Mouse (Mus musculus) embryonic facial prominence, embryonic 12.5 days (tissue): Measurements from ENCODE around the gene Patl2. TPM values are rescaled to one million over a fixed set of nuclear protein-coding genes. Genes with fewer than 3 reads are reported as not detected.

Experiments
- ATAC-seq: fragments of 200-750 bp; cut with Nextera tagmentation; 2 replicates; pipeline ENCODE4 v1.8.0; 2017; ENCODE audit not compliant: insufficient number of reproducible peaks, insufficient read depth, low FRiP score, low TSS enrichment
- H3K27ac ChIP-seq: fragments of 300-500 bp; sonication (generic); 2 replicates; pipeline ENCODE4 v1.5.1; 2016; ENCODE audit warnings: mild to moderate bottlenecking
- H3K27me3 ChIP-seq: fragments of 300-500 bp; sonication (generic); 2 replicates; pipeline ENCODE4 v1.6.1; 2016; ENCODE audit warnings: mild to moderate bottlenecking, moderate library complexity
- H3K36me3 ChIP-seq: fragments of 300-500 bp; sonication (generic); 2 replicates; pipeline ENCODE4 v1.6.1; 2016; ENCODE audit warnings: mild to moderate bottlenecking
- H3K4me1 ChIP-seq: fragments of 300-500 bp; sonication (generic); 2 replicates; pipeline ENCODE4 v1.6.1; 2016
- H3K4me2 ChIP-seq: fragments of 300-500 bp; sonication (generic); replicated peaks from 2 replicates; pipeline ENCODE4 v1.6.1; 2016; ENCODE audit warnings: mild to moderate bottlenecking, moderate library complexity
- H3K4me3 ChIP-seq: fragments of 300-500 bp; sonication (generic); 2 replicates; pipeline ENCODE4 v1.5.1; 2016; ENCODE audit warnings: mild to moderate bottlenecking
- H3K9ac ChIP-seq: fragments of 300-500 bp; sonication (generic); 2 replicates; pipeline ENCODE4 v1.6.1; 2016; ENCODE audit warnings: mild to moderate bottlenecking, moderate library complexity
- H3K9me3 ChIP-seq: fragments of 300-500 bp; sonication (generic); 2 replicates; pipeline ENCODE4 v1.6.1; 2016; ENCODE audit warnings: mild to moderate bottlenecking, moderate library complexity
- WGBS: fragments of 180-500 bp; shearing (Covaris S2); methylation state at CpG from one replicate; pipeline ENCODE4 v1.1.7; 2016; 5-methylcytosine and 5-hydroxymethylcytosine counted together
- polyA plus RNA-seq: library from polyadenylated mRNA; unstranded; fragments of >200 nt; fragmentation: Nextera tagmentation; extraction: Ambion mirVana; gene quantifications from 2 replicates; pipeline ENCODE4 v1.2.1, GENCODE M21; 2016

Patl2 gene
- not detected in 2 replicates for polyA plus RNA-seq

DNA sequence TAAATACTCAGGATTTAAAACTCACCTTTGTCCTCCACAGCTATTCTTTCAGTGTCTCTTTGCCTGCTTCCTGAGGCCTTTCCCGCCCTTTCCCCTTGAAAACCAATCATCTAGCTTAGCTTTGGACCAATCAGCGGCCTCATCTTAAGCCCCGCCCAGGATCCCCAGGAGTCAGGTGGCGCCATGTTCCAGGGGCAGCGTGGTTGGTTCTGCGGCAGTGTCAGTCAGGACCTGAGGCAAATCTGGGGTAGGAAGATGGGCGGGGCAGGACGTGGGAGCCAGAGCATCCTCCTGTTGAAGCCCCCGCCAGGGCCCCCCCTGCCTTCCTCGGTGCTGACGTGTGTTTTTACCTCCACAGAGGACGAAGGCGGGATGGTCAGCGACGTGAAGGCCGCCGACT is at the start of gene Patl2, which contains the start of gene Terb2:
Patl2 (minus strand) TSS at position 84 of the 400 bp plus-strand sequence.
Terb2 (plus strand) TSS at position 167 of the 400 bp plus-strand sequence.
- Histone ChIP-seq H3K4me1 (no peaks in the 10 kb centered on the region), H3K9ac (no peak within 1 kb of the TSS), H3K27me3 (no peaks in the 10 kb centered on the region), H3K9me3 (no peaks in the 10 kb centered on the region), H3K27ac (no peak within 1 kb of the TSS), H3K4me2 (no peak within 1 kb of the TSS), H3K4me3 (no peak within 1 kb of the TSS), H3K36me3 (no peaks in the 10 kb centered on the region)
- 85% methylated on average over 17 of the region's 17 CpGs for WGBS
- no peak for ATAC-seq

DNA sequence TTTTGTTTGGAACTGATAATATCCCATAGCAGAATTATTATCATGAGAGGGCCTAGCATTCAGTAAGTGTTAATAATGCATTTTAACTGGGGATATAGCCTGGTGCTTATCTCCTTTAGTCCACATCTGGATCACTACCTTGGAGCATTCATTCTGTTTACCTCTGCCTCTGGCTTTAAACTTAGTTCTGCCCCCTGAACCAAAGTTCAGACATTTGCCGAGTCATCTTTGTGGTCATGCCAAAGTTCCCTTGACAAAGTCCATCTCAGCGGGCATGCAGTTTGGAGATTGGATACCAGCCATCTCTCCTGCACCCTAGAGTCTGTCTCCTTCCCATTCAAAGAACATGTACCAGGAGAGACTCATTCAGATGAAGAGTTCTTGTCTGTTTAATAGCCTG is 49.4 kb upstream of the Patl2 start:
- H3K27ac ChIP-seq, result no peak overlapping the region
- H3K9me3 ChIP-seq, result no peaks in the 10 kb centered on the region
- 81% methylated on average over 2 of the region's 2 CpGs for WGBS
- no peaks in the 10 kb centered on the region; the same call in 1 of the 2 replicates for H3K4me1 ChIP-seq
- no peaks in the 10 kb centered on the region for H3K36me3 ChIP-seq
- no peaks in the 10 kb centered on the region for H3K27me3 ChIP-seq
- no peak for ATAC-seq
- peak overlapping the region; percentile 47; the same call in 1 of the 2 replicates for H3K4me3 ChIP-seq
- no peak overlapping the region for H3K9ac ChIP-seq
- peak overlapping the region; percentile 90 for H3K4me2 ChIP-seq

GRCm38 (mm10) chr2:122234611-122235288 is 48.8 kb upstream of the Patl2 start, which contains the start of gene Sord:
Sord (plus strand) TSS chr2:122234749.
- Histone ChIP-seq H3K27me3 (no peaks in the 10 kb centered on the region), H3K36me3 (no peaks in the 10 kb centered on the region), H3K9me3 (no peaks in the 10 kb centered on the region), H3K27ac (peak within 1 kb of the TSS; percentile 72), H3K9ac (peak within 1 kb of the TSS; percentile 31), H3K4me3 (peak within 1 kb of the TSS; percentile 47), H3K4me2 (peak within 1 kb of the TSS; percentile 90), H3K4me1 (no peaks in the 10 kb centered on the region; the same call in 1 of the 2 replicates)
- WGBS, result 1% methylated on average over 35 of the region's 35 CpGs
- ATAC-seq, result peak; percentile 92

GRCm38 (mm10) chr2:122233759-122234557 is 48.0 kb upstream of the Patl2 start:
- Histone ChIP-seq H3K4me1 (no peaks in the 10 kb centered on the region; the same call in 1 of the 2 replicates), H3K9me3 (no peaks in the 10 kb centered on the region), H3K27me3 (no peaks in the 10 kb centered on the region), H3K4me2 (peak overlapping the region; percentile 90), H3K4me3 (peak overlapping the region; percentile 47), H3K36me3 (no peaks in the 10 kb centered on the region), H3K27ac (peak overlapping the region; percentile 72), H3K9ac (peak overlapping the region; percentile 31)
- 5% methylated on average over 26 of the region's 26 CpGs for WGBS
- ATAC-seq, result no peak

GRCm38 (mm10) chr2:122233341-122233740 is 47.4 kb upstream of the Patl2 start:
- no peak for ATAC-seq

DNA sequence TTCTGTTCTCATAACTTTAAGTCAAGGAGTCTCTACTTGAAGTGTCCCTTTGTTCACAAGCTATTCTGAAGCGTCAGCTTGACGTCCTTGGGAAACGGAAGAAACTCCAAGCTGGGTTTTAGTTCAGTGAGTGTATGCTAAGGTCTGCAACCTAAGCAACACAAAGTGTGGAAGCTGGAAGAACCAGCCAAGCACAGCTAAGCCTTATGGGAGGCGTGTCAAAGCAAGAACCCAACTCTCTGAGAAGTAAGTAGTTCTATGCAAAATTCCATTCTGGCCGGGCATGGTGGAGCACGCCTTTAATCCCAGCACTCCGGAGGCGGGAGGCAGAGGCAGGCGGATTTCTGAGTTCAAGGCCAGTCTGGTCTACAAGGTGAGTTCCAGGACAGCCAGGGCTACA is 45.6 kb upstream of the Patl2 start:
- Histone ChIP-seq H3K4me1 (no peaks in the 10 kb centered on the region; the same call in 1 of the 2 replicates), H3K36me3 (no peaks in the 10 kb centered on the region), H3K27ac (no peak overlapping the region), H3K9ac (no peak overlapping the region), H3K9me3 (no peaks in the 10 kb centered on the region), H3K27me3 (no peaks in the 10 kb centered on the region), H3K4me2 (no peak overlapping the region), H3K4me3 (no peak overlapping the region)
- WGBS, result 79% methylated on average over 9 of the region's 9 CpGs
- no peak for ATAC-seq

More at GRCm38 (mm10) chr2:122233341-122233740, 47.4 kb upstream of the Patl2 start:
- no peak overlapping the region for H3K27ac ChIP-seq
- peak overlapping the region; percentile 90; the same call in 1 of the 2 replicates for H3K4me2 ChIP-seq
- no peak overlapping the region for H3K9ac ChIP-seq
- no peaks in the 10 kb centered on the region; the same call in 1 of the 2 replicates for H3K4me1 ChIP-seq
- 52% methylated on average over 5 of the region's 5 CpGs for WGBS
- H3K9me3 ChIP-seq, result no peaks in the 10 kb centered on the region
- no peaks in the 10 kb centered on the region for H3K27me3 ChIP-seq
- no peaks in the 10 kb centered on the region for H3K36me3 ChIP-seq
- no peak overlapping the region for H3K4me3 ChIP-seq

GRCm38 (mm10) chr2:122230395-122230794 is 44.4 kb upstream of the Patl2 start:
- H3K27me3 ChIP-seq, result no peaks in the 10 kb centered on the region
- H3K9ac ChIP-seq, result no peak overlapping the region
- H3K9me3 ChIP-seq, result no peaks in the 10 kb centered on the region
- 78% methylated on average over 6 of the region's 6 CpGs for WGBS
- no peaks in the 10 kb centered on the region for H3K36me3 ChIP-seq
- H3K4me2 ChIP-seq, result no peak overlapping the region
- no peak overlapping the region for H3K4me3 ChIP-seq
- ATAC-seq, result no peak
- H3K27ac ChIP-seq, result no peak overlapping the region
- H3K4me1 ChIP-seq, result no peaks in the 10 kb centered on the region; the same call in 1 of the 2 replicates

- Histone ChIP-seq H3K4me2 (no peak overlapping the region), H3K9ac (no peak overlapping the region), H3K27me3 (no peaks in the 10 kb centered on the region), H3K27ac (no peak overlapping the region), H3K36me3 (no peaks in the 10 kb centered on the region), H3K9me3 (no peaks in the 10 kb centered on the region), H3K4me1 (no peaks in the 10 kb centered on the region), H3K4me3 (no peak overlapping the region)
- no peak for ATAC-seq
These were observed 37.7 kb upstream of the Patl2 start for GRCm38 (mm10) chr2:122223654-122224053.

DNA sequence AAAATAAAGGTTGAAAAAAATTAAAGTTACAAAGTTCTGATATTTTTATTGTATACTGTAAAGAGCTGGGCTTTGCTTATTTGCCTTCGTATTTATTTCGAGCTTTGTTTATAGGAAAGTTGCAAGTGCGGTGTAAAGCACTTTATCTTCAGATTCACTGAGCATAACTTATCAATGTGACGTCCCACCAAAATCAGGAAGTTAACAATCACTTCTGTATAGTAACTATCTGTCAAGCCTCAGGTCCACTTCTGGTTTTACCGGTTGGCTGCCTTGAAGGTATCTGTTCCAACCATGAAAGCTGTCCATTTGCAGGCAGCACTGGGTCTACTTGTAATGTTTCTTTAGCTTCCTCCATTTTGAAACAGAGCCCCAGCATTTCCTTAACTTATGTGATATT is 36.3 kb upstream of the Patl2 start:
- no peak overlapping the region for H3K27ac ChIP-seq
- no peaks in the 10 kb centered on the region for H3K36me3 ChIP-seq
- no peak for ATAC-seq
- H3K9me3 ChIP-seq, result no peaks in the 10 kb centered on the region
- H3K9ac ChIP-seq, result no peak overlapping the region
- no peaks in the 10 kb centered on the region for H3K4me1 ChIP-seq
- no peak overlapping the region for H3K4me3 ChIP-seq
- H3K4me2 ChIP-seq, result no peak overlapping the region
- no peaks in the 10 kb centered on the region for H3K27me3 ChIP-seq
- WGBS, result 87% methylated on average over 5 of the region's 5 CpGs

DNA sequence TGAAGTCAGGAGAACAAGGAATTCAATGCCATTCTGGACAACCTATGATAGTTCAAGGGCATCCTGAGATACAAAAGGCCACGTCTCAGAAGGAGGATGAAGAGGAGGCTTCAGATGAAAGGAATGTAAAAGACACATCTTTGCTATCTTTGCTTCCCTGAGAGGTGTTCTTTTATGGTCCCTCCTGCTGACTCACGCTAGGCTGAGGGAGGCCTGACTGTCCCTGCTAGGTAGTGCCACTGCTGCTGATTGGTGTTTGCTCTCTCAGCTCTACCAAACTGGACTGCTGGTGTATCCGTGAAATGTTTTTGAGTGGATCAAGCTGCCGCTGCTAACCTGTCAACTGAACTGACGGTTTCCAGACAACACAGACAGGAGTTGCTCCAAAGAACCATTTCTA is 35.8 kb upstream of the Patl2 start:
- no peak overlapping the region for H3K27ac ChIP-seq
- no peak for ATAC-seq
- H3K4me1 ChIP-seq, result no peaks in the 10 kb centered on the region
- no peak overlapping the region for H3K4me3 ChIP-seq
- no peak overlapping the region for H3K9ac ChIP-seq
- H3K4me2 ChIP-seq, result no peak overlapping the region
- WGBS, result 53% methylated on average over 5 of the region's 5 CpGs
- no peaks in the 10 kb centered on the region for H3K9me3 ChIP-seq
- H3K36me3 ChIP-seq, result no peaks in the 10 kb centered on the region
- H3K27me3 ChIP-seq, result no peaks in the 10 kb centered on the region

- Histone ChIP-seq H3K4me2 (no peak overlapping the region), H3K9me3 (no peaks in the 10 kb centered on the region), H3K27me3 (no peaks in the 10 kb centered on the region), H3K9ac (no peak overlapping the region), H3K27ac (no peak overlapping the region), H3K4me3 (no peak overlapping the region), H3K36me3 (no peaks in the 10 kb centered on the region), H3K4me1 (no peaks in the 10 kb centered on the region)
- 77% methylated on average over 4 of the region's 4 CpGs for WGBS
- ATAC-seq, result no peak
These were observed 35.4 kb upstream of the Patl2 start for GRCm38 (mm10) chr2:122221378-122221777.

DNA sequence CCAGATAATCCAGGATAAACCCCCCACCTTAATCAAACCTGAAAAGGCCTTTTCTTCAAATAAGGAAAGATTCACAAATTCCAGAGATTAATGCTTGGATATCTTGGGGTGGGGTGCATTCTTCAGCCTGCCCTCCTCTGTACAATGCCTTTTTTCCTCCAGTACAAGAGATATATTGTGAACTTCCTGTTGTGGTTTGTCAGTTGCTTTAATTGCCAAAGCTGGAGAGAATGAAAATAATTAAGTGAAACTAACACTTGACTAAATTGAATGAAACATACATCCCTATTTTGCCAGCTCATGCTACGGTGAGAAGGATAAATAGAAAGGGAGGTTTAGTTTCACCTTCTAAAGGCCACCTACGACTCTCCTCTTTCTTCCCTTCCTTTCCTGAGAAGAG is 32.2 kb upstream of the Patl2 start:
- 75% methylated on average over 2 of the region's 2 CpGs for WGBS
- H3K9me3 ChIP-seq, result no peaks in the 10 kb centered on the region
- ATAC-seq, result no peak

More for the DNA sequence above, 32.2 kb upstream of the Patl2 start:
- Histone ChIP-seq H3K27me3 (no peaks in the 10 kb centered on the region), H3K4me2 (no peak overlapping the region), H3K4me3 (no peak overlapping the region), H3K4me1 (no peaks in the 10 kb centered on the region), H3K9ac (no peak overlapping the region), H3K36me3 (no peaks in the 10 kb centered on the region), H3K27ac (no peak overlapping the region)
